Mouse (Mus musculus) forebrain, embryonic 15.5 days (tissue): ENCODE data around the gene Olfr877. TPM values are rescaled to one million over a fixed set of nuclear protein-coding genes. Genes with fewer than 3 reads are reported as not detected.

Experiments
- ATAC-seq: fragments of 200-750 bp; cut with Nextera tagmentation; replicated peaks from 2 replicates; pipeline ENCODE4 v1.8.0; 2017; ENCODE audit warnings: mild to moderate bottlenecking, moderate TSS enrichment, moderate library complexity
- H3K27ac ChIP-seq: fragments of 300-500 bp; sonication (generic); replicated peaks from 2 replicates; pipeline ENCODE4 v1.5.1; 2015; ENCODE audit warnings: mild to moderate bottlenecking, inconsistent platforms
- H3K27me3 ChIP-seq: fragments of 300-500 bp; sonication (generic); 2 replicates; pipeline ENCODE4 v1.6.1; 2015; ENCODE audit warnings: inconsistent platforms
- H3K36me3 ChIP-seq: fragments of 300-500 bp; sonication (generic); 2 replicates; pipeline ENCODE4 v1.6.1; 2015; ENCODE audit warnings: mild to moderate bottlenecking, inconsistent platforms
- H3K4me1 ChIP-seq: fragments of 300-500 bp; sonication (generic); 2 replicates; pipeline ENCODE4 v1.6.1; 2015; ENCODE audit warnings: inconsistent platforms
- H3K4me2 ChIP-seq: fragments of 300-500 bp; sonication (generic); replicated peaks from 2 replicates; pipeline ENCODE4 v1.6.1; 2015; ENCODE audit warnings: mild to moderate bottlenecking, inconsistent platforms
- H3K4me3 ChIP-seq: fragments of 300-500 bp; sonication (generic); 2 replicates; pipeline ENCODE4 v1.5.1; 2015; ENCODE audit warnings: mild to moderate bottlenecking, inconsistent platforms
- H3K9ac ChIP-seq: fragments of 300-500 bp; sonication (generic); replicated peaks from 2 replicates; pipeline ENCODE4 v1.6.1; 2015; ENCODE audit warnings: mild to moderate bottlenecking, inconsistent platforms
- H3K9me3 ChIP-seq: fragments of 300-500 bp; sonication (generic); 2 replicates; pipeline ENCODE4 v1.6.1; 2016; ENCODE audit warnings: inconsistent platforms
- WGBS: fragments of 180-500 bp; shearing (Covaris S2); methylation state at CpG from one replicate; pipeline ENCODE4 v1.1.7; 2015; ENCODE audit warnings: mixed read lengths; 5-methylcytosine and 5-hydroxymethylcytosine counted together
- polyA plus RNA-seq: library from polyadenylated mRNA; unstranded; fragments of >200 nt; fragmentation: Nextera tagmentation; extraction: Ambion mirVana; gene quantifications from 2 replicates; pipeline ENCODE4 v1.2.1, GENCODE M21; 2015

Olfr877 gene
- polyA plus RNA-seq, 1 experiment from 2014 or later = not detected

- no peaks in the 10 kb centered on the region for H3K36me3 ChIP-seq
- 48% methylated on average over 2 of the region's 2 CpGs for WGBS
Measured at GRCm38 (mm10) chr9:37896661-37897060, 42.6 kb downstream of the Olfr877 start, which contains the start of gene Olfr145. Gene Olfr145 (plus strand): TSS chr9:37896724.

GRCm38 (mm10) chr9:37905555-37905954 is 51.5 kb downstream of the Olfr877 start:
- no peaks in the 10 kb centered on the region for H3K4me1 ChIP-seq
- no peak for ATAC-seq

More at GRCm38 (mm10) chr9:37896661-37897060, 42.6 kb downstream of the Olfr877 start, which contains the start of gene Olfr145:
- ATAC-seq = no peak
- Histone ChIP-seq H3K27me3 (no peaks in the 10 kb centered on the region), H3K4me1 (no peaks in the 10 kb centered on the region), H3K9me3 (no peaks in the 10 kb centered on the region), H3K4me3 (no peak within 1 kb of the TSS), H3K27ac (no peak within 1 kb of the TSS), H3K9ac (no peak within 1 kb of the TSS), H3K4me2 (no peak within 1 kb of the TSS)

More at GRCm38 (mm10) chr9:37905555-37905954, 51.5 kb downstream of the Olfr877 start:
- Histone ChIP-seq H3K4me2 (no peak overlapping the region), H3K27ac (no peak overlapping the region), H3K9ac (no peak overlapping the region), H3K27me3 (no peaks in the 10 kb centered on the region), H3K9me3 (no peaks in the 10 kb centered on the region), H3K36me3 (no peaks in the 10 kb centered on the region), H3K4me3 (no peak overlapping the region)
- 71% methylated on average over 3 of the region's 3 CpGs for WGBS

Other genes starting within 250 kb of the Olfr877 start
- 7.7 and 7.9 TPM in 2 replicates for gene Spa17, start 240.5 kb upstream of the Olfr877 start, polyA plus RNA-seq
- 79.5 and 82.5 TPM in 2 replicates for gene Tbrg1, start 197.0 kb upstream of the Olfr877 start, polyA plus RNA-seq
- not detected in 2 replicates for gene Panx3, start 185.0 kb upstream of the Olfr877 start, polyA plus RNA-seq
- gene Olfr160, start 138.0 kb upstream of the Olfr877 start, polyA plus RNA-seq = not detected in 2 replicates
- not detected in 2 replicates for gene Olfr874, start 109.2 kb upstream of the Olfr877 start, polyA plus RNA-seq
- gene Olfr875, start 82.4 kb upstream of the Olfr877 start, polyA plus RNA-seq = not detected in 2 replicates
- not detected in 2 replicates for gene Olfr876, start 51.2 kb upstream of the Olfr877 start, polyA plus RNA-seq
- not detected in 2 replicates for gene Olfr145, start 42.5 kb downstream of the Olfr877 start, polyA plus RNA-seq
- not detected in 2 replicates for gene Olfr878, start 63.6 kb downstream of the Olfr877 start, polyA plus RNA-seq
- not detected in 2 replicates for gene Olfr881, start 137.6 kb downstream of the Olfr877 start, polyA plus RNA-seq
- not detected in 2 replicates for gene Olfr883, start 171.5 kb downstream of the Olfr877 start, polyA plus RNA-seq
- not detected in 2 replicates for gene Olfr884, start 192.3 kb downstream of the Olfr877 start, polyA plus RNA-seq
- gene Olfr885, start 207.1 kb downstream of the Olfr877 start, polyA plus RNA-seq = not detected in 2 replicates
- not detected in 2 replicates for gene Olfr887, start 229.8 kb downstream of the Olfr877 start, polyA plus RNA-seq